Mouse (Mus musculus) retina, embryonic 14.5 days (tissue): ENCODE data around the gene Cacng2.

Source experiments
- DNase-seq: peaks from one replicate; pipeline ENCODE4 v3.0.0-alpha.2; 2015; ENCODE audit warnings: low spot score

Cacng2 gene

GRCm38 (mm10) chr15:78082149-78082548 is 37.7 kb downstream of the Cacng2 start:
- DNase-seq: no peak

GRCm38 (mm10) chr15:78081384-78081783 is 38.4 kb downstream of the Cacng2 start:
- DNase-seq: no peak

GRCm38 (mm10) chr15:78080326-78080725 is 39.5 kb downstream of the Cacng2 start:
- DNase-seq: no peak

DNA sequence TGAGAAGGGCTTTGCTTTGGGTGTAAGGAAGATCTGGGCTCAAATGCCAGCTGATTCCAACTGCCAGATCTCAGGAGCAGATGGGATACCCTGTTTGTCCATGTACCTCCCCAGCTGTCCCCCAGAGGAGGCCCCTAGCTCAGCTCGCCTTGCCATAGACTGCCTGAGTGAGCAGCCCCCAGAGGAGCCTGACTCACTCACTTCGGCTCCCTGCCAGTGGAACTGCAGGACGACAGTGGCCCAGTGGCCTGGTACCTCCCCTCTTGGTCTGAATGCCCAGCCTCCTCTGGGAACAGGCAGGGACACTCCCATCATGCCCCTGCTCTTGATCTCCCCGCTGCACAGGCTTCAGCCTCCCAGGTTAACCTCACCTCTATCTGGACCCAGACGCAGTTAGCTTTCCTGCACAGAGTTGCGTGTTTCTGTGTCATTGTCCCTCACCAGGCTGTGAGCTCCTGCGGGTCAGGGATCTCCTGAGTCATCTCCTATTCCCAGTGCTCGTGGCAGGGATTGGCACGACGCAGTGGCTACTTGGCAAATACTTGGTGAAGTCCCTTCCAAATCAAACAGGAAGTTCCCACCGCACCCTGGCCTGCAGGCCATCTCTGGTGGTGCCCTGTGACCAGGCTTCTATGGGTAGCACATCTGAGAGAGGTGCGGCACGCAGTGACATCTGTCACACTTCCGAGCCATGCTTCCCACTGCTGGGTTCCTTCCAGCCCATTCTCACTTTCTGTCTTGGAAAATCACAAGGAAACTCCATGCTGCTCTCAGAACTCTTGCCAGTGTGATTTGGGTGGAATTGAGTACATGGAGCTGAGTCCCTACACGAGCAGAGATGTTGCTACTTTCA is 40.8 kb downstream of the Cacng2 start:
- DNase-seq: no peak

DNA sequence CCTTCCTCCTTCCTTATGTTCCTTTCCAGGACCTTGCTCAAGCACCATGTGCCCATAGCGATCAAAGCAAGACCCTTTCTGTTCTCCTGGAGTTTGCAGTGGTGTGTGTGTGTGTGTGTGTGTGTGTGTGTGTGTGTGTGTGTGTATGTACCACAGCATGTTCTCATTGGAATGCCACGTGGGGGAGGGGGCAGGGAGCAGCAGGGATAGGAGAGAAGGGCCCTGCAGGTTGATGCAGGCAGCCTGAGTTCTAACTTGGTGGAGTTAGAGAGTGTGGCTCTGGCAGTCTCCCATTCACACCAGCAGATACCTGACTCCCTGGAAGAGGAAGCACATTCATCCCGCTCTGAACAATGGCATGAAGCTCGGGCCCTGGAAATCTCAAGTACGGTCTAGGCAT is 41.6 kb downstream of the Cacng2 start:
- DNase-seq: no peak

- DNase-seq: no peak
Measured at GRCm38 (mm10) chr15:78075921-78076320, 43.9 kb downstream of the Cacng2 start.

- DNase-seq: peak; percentile 11
Measured at GRCm38 (mm10) chr15:78073109-78073508, 46.7 kb downstream of the Cacng2 start.

DNA sequence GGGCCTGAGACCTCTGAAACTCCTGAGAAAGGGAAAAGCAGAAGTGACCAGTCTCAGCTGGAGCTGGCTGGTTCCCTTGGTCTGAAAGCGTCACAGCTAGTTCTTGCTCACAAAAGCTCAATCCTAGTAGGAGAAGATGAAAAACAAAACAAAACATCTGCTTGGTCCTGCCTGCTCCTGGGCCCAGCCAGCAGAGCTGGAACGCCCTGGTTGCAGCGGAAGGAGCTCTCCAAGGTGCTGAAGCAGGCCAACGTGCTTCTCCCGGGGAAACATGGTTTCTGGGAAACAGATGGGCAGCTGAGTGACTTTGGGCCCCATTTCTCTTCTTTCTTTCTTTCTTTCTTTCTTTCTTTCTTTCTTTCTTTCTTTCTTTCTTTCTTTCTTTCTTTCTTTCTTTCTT is 53.4 kb downstream of the Cacng2 start:
- peak; percentile 75 for DNase-seq

DNA sequence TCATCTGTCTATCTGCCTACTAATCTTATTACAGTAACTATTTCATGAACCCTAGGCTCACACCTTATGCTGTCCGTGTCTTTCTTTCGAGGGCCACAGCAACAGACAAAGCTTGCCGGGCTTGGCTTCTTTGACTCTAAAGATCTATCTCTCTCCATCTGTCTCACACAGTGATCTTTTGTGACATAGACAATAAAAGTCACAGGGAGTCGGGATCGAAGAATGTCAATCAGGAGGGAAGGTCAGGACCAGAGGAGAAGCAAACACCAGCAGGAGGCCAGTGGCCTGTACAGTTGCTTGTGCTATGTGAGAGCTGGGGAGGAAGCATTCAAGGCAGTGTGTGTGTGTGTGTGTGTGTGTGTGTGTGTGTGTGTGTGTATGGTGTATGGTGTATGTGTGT is 54.3 kb downstream of the Cacng2 start:
- DNase-seq: no peak

DNA sequence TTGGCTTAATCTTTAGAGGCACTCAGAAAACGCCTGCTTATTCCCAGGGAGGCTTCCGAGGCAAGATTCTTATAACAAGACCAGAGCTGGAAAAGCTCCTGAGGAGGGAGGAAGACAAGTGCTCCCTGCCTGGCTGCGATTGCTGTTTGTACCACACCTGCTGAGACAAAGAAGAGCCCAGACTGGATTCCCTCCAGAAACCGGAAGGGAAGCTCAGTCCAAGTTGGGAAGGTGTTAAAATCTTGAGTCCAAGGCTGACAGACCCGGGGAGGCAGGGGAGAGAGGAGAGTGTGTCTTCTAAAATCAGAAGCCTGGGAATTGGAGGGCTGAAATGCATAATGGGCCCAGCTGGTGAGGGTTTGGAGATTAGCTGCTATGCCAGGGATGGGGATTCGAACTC is 55.5 kb downstream of the Cacng2 start:
- no peak for DNase-seq

GRCm38 (mm10) chr15:78062467-78062866 is 57.4 kb downstream of the Cacng2 start:
- DNase-seq: no peak

GRCm38 (mm10) chr15:78056930-78057329 is 62.9 kb downstream of the Cacng2 start:
- DNase-seq: no peak

DNA sequence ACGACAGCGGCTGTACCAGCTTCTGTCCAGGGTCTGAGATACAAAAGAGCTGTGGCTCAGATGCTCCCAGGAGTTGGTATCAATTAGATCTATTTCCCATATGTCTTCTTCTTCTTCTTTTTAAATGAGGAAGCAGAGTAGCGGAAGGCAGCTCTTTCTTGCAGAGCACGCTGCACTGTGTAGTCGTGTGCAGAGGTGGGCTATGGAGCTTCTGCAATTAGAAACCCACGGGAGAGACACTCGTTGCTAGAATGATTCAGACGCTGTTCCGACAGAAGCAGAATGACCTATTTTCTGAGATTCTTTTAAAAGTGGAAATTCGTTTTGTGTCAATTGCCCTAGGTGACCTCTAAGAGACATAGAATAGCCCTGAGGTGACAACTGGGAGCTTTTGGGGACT is 69.1 kb downstream of the Cacng2 start:
- DNase-seq: no peak

GRCm38 (mm10) chr15:78049933-78050332 is 69.9 kb downstream of the Cacng2 start:
- DNase-seq: no peak

- no peak for DNase-seq
Measured at GRCm38 (mm10) chr15:78045842-78046241, 74.0 kb downstream of the Cacng2 start.

GRCm38 (mm10) chr15:78045314-78045713 is 74.5 kb downstream of the Cacng2 start:
- no peak for DNase-seq

GRCm38 (mm10) chr15:78044826-78045225 is 75.0 kb downstream of the Cacng2 start:
- no peak for DNase-seq

DNA sequence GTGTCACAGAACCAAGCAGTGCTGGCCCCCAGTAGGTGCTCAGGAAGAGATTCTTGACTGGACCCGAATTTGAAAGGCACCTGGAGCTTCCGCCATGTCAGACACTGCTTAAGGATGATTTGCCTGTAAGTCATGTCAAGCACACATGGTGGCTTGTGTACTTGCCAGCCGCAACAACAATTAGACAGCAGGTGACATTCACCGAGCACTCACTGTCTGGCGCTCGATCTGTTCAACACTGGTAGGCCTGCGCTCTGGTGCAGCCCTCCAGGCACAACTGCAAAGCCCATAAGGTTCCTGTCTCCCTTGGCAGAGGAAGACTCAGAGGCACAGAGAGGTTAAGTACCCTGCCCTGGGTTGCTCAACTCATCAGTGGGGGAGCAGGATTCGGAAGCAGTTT is 77.1 kb downstream of the Cacng2 start:
- no peak for DNase-seq

DNA sequence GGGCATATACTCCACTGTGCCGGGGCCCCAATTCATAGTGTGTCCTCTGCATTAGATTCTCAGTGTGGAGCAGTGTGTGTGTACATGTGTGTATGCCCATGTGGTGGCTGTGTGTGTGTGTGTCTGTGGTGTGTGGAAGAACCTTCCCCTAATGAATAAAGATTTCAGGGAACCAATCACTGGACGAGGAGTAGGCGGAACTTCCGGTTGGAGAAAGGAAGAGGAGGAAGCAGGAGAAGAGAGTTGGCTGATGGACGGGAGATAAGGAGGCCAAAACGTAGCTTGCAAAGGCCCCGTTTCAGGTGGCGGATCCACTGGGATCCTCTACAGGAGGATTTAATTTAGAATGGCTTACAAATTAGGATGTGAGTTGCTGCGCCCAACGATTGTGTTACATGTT is 82.2 kb downstream of the Cacng2 start:
- DNase-seq: no peak

- peak; percentile 2 for DNase-seq
Measured at GRCm38 (mm10) chr15:78036586-78036985, 83.2 kb downstream of the Cacng2 start.

- no peak for DNase-seq
Measured at GRCm38 (mm10) chr15:78029938-78030337, 89.9 kb downstream of the Cacng2 start.

DNA sequence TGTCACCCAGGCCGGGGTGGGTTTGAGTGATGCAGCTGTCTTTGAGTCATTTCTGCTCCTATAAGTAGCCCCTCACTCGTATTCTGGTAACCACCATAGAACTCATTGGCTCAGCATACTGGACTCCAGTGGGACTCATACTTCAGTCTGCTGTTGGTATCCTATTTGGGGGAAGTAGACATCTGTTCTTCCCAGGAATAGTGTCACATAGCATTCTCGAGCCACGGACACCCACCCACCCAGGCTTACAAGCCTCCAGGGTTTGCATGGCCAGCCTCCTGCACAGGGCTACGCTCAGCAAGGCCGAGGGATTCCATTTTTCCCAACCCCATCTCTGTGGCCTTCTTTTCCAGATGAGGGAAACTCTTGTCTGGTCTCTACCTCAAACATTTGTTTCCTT is 93.3 kb downstream of the Cacng2 start:
- no peak for DNase-seq

GRCm38 (mm10) chr15:78024211-78024610 is 95.6 kb downstream of the Cacng2 start:
- DNase-seq: no peak

DNA sequence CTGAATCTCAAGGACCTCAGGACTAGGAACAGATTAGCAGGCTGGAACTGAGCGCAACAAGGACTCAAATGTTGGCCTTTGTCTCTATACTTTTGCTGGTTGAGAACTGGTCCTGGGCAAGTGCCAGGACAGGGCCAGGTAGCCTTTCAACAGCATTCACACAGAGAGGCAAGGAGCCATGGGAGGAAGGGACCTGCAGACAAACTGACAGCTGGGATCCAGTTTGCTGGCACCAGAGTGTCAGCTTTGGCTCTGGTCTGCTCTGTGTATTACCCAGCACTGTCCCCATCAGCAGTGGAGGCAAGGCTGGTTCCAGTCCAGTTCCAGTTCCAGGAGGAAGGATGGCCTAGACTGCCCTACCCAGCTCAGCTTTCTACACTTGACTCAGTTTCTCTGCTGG is 105.8 kb downstream of the Cacng2 start:
- no peak for DNase-seq
